In genomic region chr10:99986745-99987144, GRCm38 (mm10) we compare ENCODE assay signal across 13 mouse cellular contexts. TPM values are rescaled to one million over a fixed set of nuclear protein-coding genes. Genes with fewer than 3 reads are reported as not detected.
DNase-seq lines count a peak whose midpoint lies in the region; ATAC-seq and TF ChIP-seq lines count a peak whose summit lies in the region.
"Had no signal": no experiment of that assay in that cellular context is flagged by ENCODE, and none has a peak within 500 bp of the region (broad histone marks: within the 10 kb centered on the region; RNA-seq: fewer than 3 reads in every experiment).

No protein-coding gene starts in this region.

- no peak overlapping the region for H3K9ac ChIP-seq in limb, embryonic 12.5 days (replicated peaks)
- H3K9ac ChIP-seq: forebrain, embryonic 12.5 days had no signal

- peak overlapping the region; percentile 30; the same call in 1 of the 2 replicates for H3K4me3 ChIP-seq in layer of hippocampus, adult 2 months
- peak overlapping the region; percentile 13 for H3K4me3 ChIP-seq in testis, adult 2 months (ENCODE audit: control insufficient read depth, low read depth, low read length)
- no peak overlapping the region for H3K4me3 ChIP-seq in limb, embryonic 12.5 days (replicated peaks)
- H3K4me3 ChIP-seq: forebrain, embryonic 12.5 days; heart, embryonic 10.5 days had no signal

- H3K36me3 ChIP-seq in testis, adult 2 months (ENCODE audit: control insufficient read depth, insufficient read depth, low read length) = no peaks in the 10 kb centered on the region
- no peaks in the 10 kb centered on the region for H3K36me3 ChIP-seq in limb, embryonic 12.5 days
- H3K36me3 ChIP-seq: forebrain, embryonic 12.5 days; heart, embryonic 10.5 days had no signal

- no peaks in the 10 kb centered on the region for H3K27me3 ChIP-seq in testis, adult 2 months (ENCODE audit: control insufficient read depth, insufficient read depth, low read length)
- no peaks in the 10 kb centered on the region for H3K27me3 ChIP-seq in limb, embryonic 12.5 days
- H3K27me3 ChIP-seq: forebrain, embryonic 12.5 days had no signal

- WGBS in limb, embryonic 12.5 days = 32% methylated on average over 8 of the region's 8 CpGs

- no peak overlapping the region for H3K27ac ChIP-seq in layer of hippocampus, adult 2 months
- H3K27ac ChIP-seq in testis, adult 2 months (ENCODE audit: control insufficient read depth, insufficient read depth, low read depth, low read length) = no peak overlapping the region
- H3K27ac ChIP-seq in limb, embryonic 12.5 days = no peak overlapping the region
- H3K27ac ChIP-seq: forebrain, embryonic 12.5 days; heart, embryonic 10.5 days had no signal

- no peak for TF ChIP-seq POLR2A in testis, adult 2 months (IDR thresholded peaks at IDR 0.05; ENCODE audit: control insufficient read depth, low read depth, low read length)

- H3K9me3 ChIP-seq in limb, embryonic 12.5 days = no peaks in the 10 kb centered on the region
- H3K9me3 ChIP-seq: forebrain, embryonic 12.5 days; heart, embryonic 10.5 days had no signal

- H3K4me2 ChIP-seq in limb, embryonic 12.5 days = peak overlapping the region; percentile 9
- H3K4me2 ChIP-seq: forebrain, embryonic 12.5 days had no signal

- no peak for TF ChIP-seq CTCF in layer of hippocampus, adult 2 months (conservative IDR thresholded peaks at IDR 0.05)
- TF ChIP-seq CTCF in testis, adult 2 months (IDR thresholded peaks at IDR 0.05; ENCODE audit: control insufficient read depth, insufficient read depth, insufficient replicate concordance, low read depth, low read length) = no peak

- ATAC-seq in limb, embryonic 12.5 days (ENCODE audit: insufficient number of reproducible peaks, insufficient read depth, low FRiP score, low TSS enrichment, low read depth) = no peak
- no peak for ATAC-seq in erythroblast, adult 5-6 weeks (replicated peaks; ENCODE audit: low FRiP score, poor library complexity, severe bottlenecking)
- ATAC-seq: intestine, embryonic 16.5 days had no signal

- peaks cover 4% of the 10 kb centered on the region for H3K4me1 ChIP-seq in testis, adult 2 months (ENCODE audit: control insufficient read depth, insufficient read depth, low read length)
- H3K4me1 ChIP-seq in limb, embryonic 12.5 days (replicated peaks) = no peaks in the 10 kb centered on the region
- H3K4me1 ChIP-seq: forebrain, embryonic 12.5 days; heart, embryonic 10.5 days had no signal

- no peak for DNase-seq in layer of hippocampus, adult 2 months (ENCODE audit: low spot score in 2 of 2)
- DNase-seq in layer of hippocampus, postnatal 10 days (ENCODE audit: low spot score in 2 of 2) = no peak
- DNase-seq in testis, postnatal 14 days (ENCODE audit: low spot score) = no peak
- no peak for DNase-seq in urinary bladder, postnatal 36 days (ENCODE audit: low spot score in 2 of 2)
- DNase-seq: cerebellum, adult 8-10 months; heart, postnatal 36 days; spleen, adult 18-20 months had no signal

RNA-seq across cellular contexts. Expression of gene Kitl, which starts 28.7 kb away (rescaled TPM):
- 10 to 100 TPM; 21.4 to 21.6 TPM for total RNA-seq in layer of hippocampus, adult 2 months (2021)
- 10 to 100 TPM; 32.5 to 52.9 TPM for total RNA-seq in layer of hippocampus, postnatal 10 days (2021)
- 4.7 and 5.4 TPM in 2 replicates for polyA plus RNA-seq in testis, adult 2 months (2012; rRNA removed)
- polyA plus RNA-seq in limb, embryonic 12.5 days (2016; fragmentation: Nextera tagmentation; extraction: Ambion mirVana) = 8.2 and 9.4 TPM in 2 replicates
- 4.8 TPM in 1 of 2 replicates, not detected in the other for total RNA-seq in erythroblast, adult 5-6 weeks (2015; ENCODE audit: low replicate concordance)
- total RNA-seq in erythroblast, adult 5-6 weeks (2017; ENCODE audit: low replicate concordance) = 1.3 and 2.0 TPM in 2 replicates
